Mouse (Mus musculus): ENCODE measurements around the gene Ppp1r9a. TPM values are rescaled to one million over a fixed set of nuclear protein-coding genes. Genes with fewer than 3 reads are reported as not detected.

Gene Ppp1r9a
- polyA plus RNA-seq, 1 experiment: 63.9 TPM

DNA sequence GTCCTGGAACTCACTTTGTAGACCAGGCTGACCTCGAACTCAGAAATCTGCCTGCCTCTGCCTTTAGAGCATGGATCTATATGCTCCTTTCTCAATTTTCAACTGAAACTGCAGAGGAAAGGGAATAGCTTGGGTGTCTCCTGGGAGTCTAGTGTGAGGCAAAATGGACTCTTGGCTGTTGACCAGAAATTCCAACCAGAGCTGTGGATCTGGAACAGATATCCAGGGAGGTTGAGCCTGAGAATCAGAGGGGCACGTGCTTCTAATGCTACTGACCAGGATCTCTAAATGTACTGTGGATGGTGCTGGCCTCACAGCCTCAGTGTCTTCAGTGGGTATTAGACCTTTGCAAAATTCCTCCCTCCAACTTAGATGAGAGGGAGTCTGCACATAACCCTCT is 247.2 kb downstream of the Ppp1r9a start:
- peaks cover 5% of the 10 kb centered on the region for H3K4me1 ChIP-seq (ENCODE audit: control insufficient read depth, insufficient read depth, low read length)
- H3K4me3 ChIP-seq (ENCODE audit: insufficient read depth, low read length): no peak overlapping the region
- H3K27ac ChIP-seq (ENCODE audit: insufficient read depth, low read length): no peak overlapping the region
- no peak for TF ChIP-seq POLR2A (IDR thresholded peaks at IDR 0.05; ENCODE audit: extremely low read depth, insufficient read depth, low read length)
- TF ChIP-seq CTCF (IDR thresholded peaks at IDR 0.05; ENCODE audit: extremely low read depth, insufficient read depth, low read length): no peak

GRCm38 (mm10) chr6:5151171-5151570 is 248.5 kb downstream of the Ppp1r9a start:
- peaks cover 5% of the 10 kb centered on the region for H3K4me1 ChIP-seq (ENCODE audit: control insufficient read depth, insufficient read depth, low read length)
- H3K27ac ChIP-seq (ENCODE audit: insufficient read depth, low read length): no peak overlapping the region
- H3K4me3 ChIP-seq (ENCODE audit: insufficient read depth, low read length): no peak overlapping the region
- TF ChIP-seq POLR2A (IDR thresholded peaks at IDR 0.05; ENCODE audit: extremely low read depth, insufficient read depth, low read length): no peak
- TF ChIP-seq CTCF (IDR thresholded peaks at IDR 0.05; ENCODE audit: extremely low read depth, insufficient read depth, low read length): no peak

DNA sequence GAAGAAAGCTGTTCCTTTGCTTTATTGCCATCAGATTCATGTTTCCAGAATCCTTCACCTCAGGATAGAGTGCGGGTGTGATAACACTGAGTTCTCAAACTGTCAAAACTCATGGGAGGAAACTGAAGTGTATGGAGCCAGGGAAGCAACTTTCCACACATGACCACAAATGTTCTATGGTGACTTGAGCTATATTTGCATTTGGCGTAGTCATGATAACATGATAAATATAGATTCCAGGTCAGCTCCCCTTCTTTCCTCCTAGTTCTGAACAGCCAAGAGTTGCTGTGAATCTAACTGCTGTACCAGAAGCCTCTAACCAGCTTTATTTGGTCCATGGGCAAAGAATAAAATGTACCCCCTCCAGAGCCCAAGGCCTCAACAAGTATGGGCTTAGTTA is 249.5 kb downstream of the Ppp1r9a start:
- TF ChIP-seq CTCF (IDR thresholded peaks at IDR 0.05; ENCODE audit: extremely low read depth, insufficient read depth, low read length) (no peak), POLR2A (IDR thresholded peaks at IDR 0.05; ENCODE audit: extremely low read depth, insufficient read depth, low read length) (no peak)

GRCm38 (mm10) chr6:5154786-5155185 is 252.1 kb downstream of the Ppp1r9a start:
- no peak overlapping the region for H3K4me3 ChIP-seq (ENCODE audit: insufficient read depth, low read length)
- peaks cover 5% of the 10 kb centered on the region for H3K4me1 ChIP-seq (ENCODE audit: control insufficient read depth, insufficient read depth, low read length)
- H3K27ac ChIP-seq (ENCODE audit: insufficient read depth, low read length): no peak overlapping the region
- TF ChIP-seq CTCF (IDR thresholded peaks at IDR 0.05; ENCODE audit: extremely low read depth, insufficient read depth, low read length) (no peak), POLR2A (IDR thresholded peaks at IDR 0.05; ENCODE audit: extremely low read depth, insufficient read depth, low read length) (no peak)

More for the DNA sequence above, 249.5 kb downstream of the Ppp1r9a start:
- peaks cover 5% of the 10 kb centered on the region for H3K4me1 ChIP-seq (ENCODE audit: control insufficient read depth, insufficient read depth, low read length)
- no peak overlapping the region for H3K27ac ChIP-seq (ENCODE audit: insufficient read depth, low read length)
- H3K4me3 ChIP-seq (ENCODE audit: insufficient read depth, low read length): no peak overlapping the region

- Histone ChIP-seq H3K4me1 (ENCODE audit: control insufficient read depth, insufficient read depth, low read length) (peaks cover 5% of the 10 kb centered on the region), H3K27ac (ENCODE audit: insufficient read depth, low read length) (no peak overlapping the region), H3K4me3 (ENCODE audit: insufficient read depth, low read length) (no peak overlapping the region)
- TF ChIP-seq POLR2A (IDR thresholded peaks at IDR 0.05; ENCODE audit: extremely low read depth, insufficient read depth, low read length): no peak
- no peak for TF ChIP-seq CTCF (IDR thresholded peaks at IDR 0.05; ENCODE audit: extremely low read depth, insufficient read depth, low read length)
Measured at GRCm38 (mm10) chr6:5155313-5155927, 252.7 kb downstream of the Ppp1r9a start.

GRCm38 (mm10) chr6:5156541-5157425 is 254.1 kb downstream of the Ppp1r9a start:
- Histone ChIP-seq H3K27ac (ENCODE audit: insufficient read depth, low read length) (no peak overlapping the region), H3K4me1 (ENCODE audit: control insufficient read depth, insufficient read depth, low read length) (peaks cover 2% of the 10 kb centered on the region; the same call in 1 of the 2 replicates), H3K4me3 (ENCODE audit: insufficient read depth, low read length) (no peak overlapping the region)
- TF ChIP-seq POLR2A (IDR thresholded peaks at IDR 0.05; ENCODE audit: extremely low read depth, insufficient read depth, low read length): no peak
- TF ChIP-seq CTCF (IDR thresholded peaks at IDR 0.05; ENCODE audit: extremely low read depth, insufficient read depth, low read length): no peak

DNA sequence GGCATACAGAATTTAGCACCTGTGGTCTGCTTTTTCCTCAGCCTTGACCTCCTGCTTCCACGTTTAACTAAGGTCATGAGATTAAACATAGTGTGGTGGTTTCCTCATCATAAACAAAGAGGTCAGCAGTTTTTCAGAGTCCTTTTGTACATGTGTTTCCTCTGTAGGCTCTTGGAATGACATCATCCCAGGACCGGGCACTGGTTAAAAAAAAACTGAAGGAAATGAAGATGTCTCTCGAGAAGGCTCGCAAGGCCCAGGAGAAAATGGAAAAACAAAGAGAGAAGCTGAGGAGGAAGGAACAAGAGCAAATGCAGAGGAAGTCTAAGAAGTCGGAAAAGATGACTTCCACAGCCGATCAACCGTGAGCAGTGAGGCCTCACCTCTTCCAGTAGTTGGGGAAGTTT is 256.7 kb downstream of the Ppp1r9a start:
- H3K4me3 ChIP-seq (ENCODE audit: insufficient read depth, low read length): no peak overlapping the region
- TF ChIP-seq POLR2A (IDR thresholded peaks at IDR 0.05; ENCODE audit: extremely low read depth, insufficient read depth, low read length) (no peak), CTCF (IDR thresholded peaks at IDR 0.05; ENCODE audit: extremely low read depth, insufficient read depth, low read length) (no peak)
- H3K27ac ChIP-seq (ENCODE audit: insufficient read depth, low read length): no peak overlapping the region
- H3K4me1 ChIP-seq (ENCODE audit: control insufficient read depth, insufficient read depth, low read length): no peaks in the 10 kb centered on the region

DNA sequence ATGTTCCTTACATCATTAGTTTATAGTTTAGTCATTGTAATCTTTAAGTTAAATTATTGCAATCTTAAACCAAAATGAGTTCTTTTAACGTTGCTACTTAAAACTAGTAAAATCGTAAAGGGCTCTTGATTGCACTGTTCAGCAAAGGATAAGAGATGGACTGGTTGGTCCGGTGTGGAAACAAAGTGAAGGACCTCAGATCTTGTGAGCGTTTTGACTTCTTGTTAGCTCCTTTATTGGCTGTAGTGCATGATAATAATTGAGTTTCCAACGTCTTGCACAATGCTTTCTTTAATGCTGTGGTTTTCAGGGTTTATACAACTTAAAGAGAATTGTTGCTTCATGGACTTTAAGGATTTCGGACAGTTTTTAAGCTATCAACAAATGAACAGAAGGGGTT is 259.3 kb downstream of the Ppp1r9a start:
- Histone ChIP-seq H3K4me1 (ENCODE audit: control insufficient read depth, insufficient read depth, low read length) (no peaks in the 10 kb centered on the region), H3K4me3 (ENCODE audit: insufficient read depth, low read length) (no peak overlapping the region)
- TF ChIP-seq POLR2A (IDR thresholded peaks at IDR 0.05; ENCODE audit: extremely low read depth, insufficient read depth, low read length) (no peak), CTCF (IDR thresholded peaks at IDR 0.05; ENCODE audit: extremely low read depth, insufficient read depth, low read length) (no peak)

GRCm38 (mm10) chr6:5163507-5164144 is 260.9 kb downstream of the Ppp1r9a start:
- 0 out of 2 replicates have a peak, but pooled peaks cover 2% of the 10 kb centered on the region for H3K4me1 ChIP-seq (ENCODE audit: control insufficient read depth, insufficient read depth, low read length)
- H3K27ac ChIP-seq (ENCODE audit: insufficient read depth, low read length): no peak overlapping the region
- TF ChIP-seq POLR2A (IDR thresholded peaks at IDR 0.05; ENCODE audit: extremely low read depth, insufficient read depth, low read length) (no peak), CTCF (IDR thresholded peaks at IDR 0.05; ENCODE audit: extremely low read depth, insufficient read depth, low read length) (no peak)
- H3K4me3 ChIP-seq (ENCODE audit: insufficient read depth, low read length): no peak overlapping the region

More for the DNA sequence above, 259.3 kb downstream of the Ppp1r9a start:
- no peak overlapping the region for H3K27ac ChIP-seq (ENCODE audit: insufficient read depth, low read length)

All from cortical plate, adult 2 months (tissue).